Mouse (Mus musculus): Measurements from ENCODE around the gene Kcnj11.

Gene Kcnj11

GRCm38 (mm10) chr7:46104256-46104915 is 3.8 kb upstream of the Kcnj11 start:
- no peak for DNase-seq (ENCODE audit: low spot score in 2 of 2)

- no peak for DNase-seq (ENCODE audit: low spot score in 2 of 2)
These were observed 3.2 kb upstream of the Kcnj11 start for GRCm38 (mm10) chr7:46103771-46104170.

- no peak for DNase-seq (ENCODE audit: low spot score in 2 of 2)
These were observed 2.6 kb upstream of the Kcnj11 start for GRCm38 (mm10) chr7:46103075-46103591.

- no peak for DNase-seq (ENCODE audit: low spot score in 2 of 2)
These were observed 882 bp downstream of the Kcnj11 start for GRCm38 (mm10) chr7:46099682-46100081.

GRCm38 (mm10) chr7:46098919-46099286 is 1.7 kb downstream of the Kcnj11 start:
- DNase-seq (ENCODE audit: low spot score in 2 of 2) = no peak

- peak; percentile 68 to 70 for DNase-seq (ENCODE audit: low spot score in 2 of 2)
These were observed 2.2 kb downstream of the Kcnj11 start for GRCm38 (mm10) chr7:46098221-46098918.

GRCm38 (mm10) chr7:46097319-46097783 is 3.2 kb downstream of the Kcnj11 start:
- DNase-seq (ENCODE audit: low spot score in 2 of 2) = peak; percentile 58 to 62

- DNase-seq (ENCODE audit: low spot score in 2 of 2) = peak; percentile 56 to 67
These were observed 4.4 kb downstream of the Kcnj11 start for GRCm38 (mm10) chr7:46096136-46096535.

GRCm38 (mm10) chr7:46092803-46093202 is 7.8 kb downstream of the Kcnj11 start:
- no peak for DNase-seq (ENCODE audit: low spot score in 2 of 2)

GRCm38 (mm10) chr7:46088241-46088640 is 12.3 kb downstream of the Kcnj11 start:
- no peak for DNase-seq (ENCODE audit: low spot score in 2 of 2)

GRCm38 (mm10) chr7:46086378-46086777 is 14.2 kb downstream of the Kcnj11 start:
- DNase-seq (ENCODE audit: low spot score in 2 of 2) = no peak

- no peak for DNase-seq (ENCODE audit: low spot score in 2 of 2)
These were observed 15.6 kb downstream of the Kcnj11 start for GRCm38 (mm10) chr7:46084839-46085513.

GRCm38 (mm10) chr7:46084024-46084423 is 16.5 kb downstream of the Kcnj11 start:
- DNase-seq (ENCODE audit: low spot score in 2 of 2) = no peak

GRCm38 (mm10) chr7:46077675-46078074 is 22.9 kb downstream of the Kcnj11 start:
- DNase-seq (ENCODE audit: low spot score in 2 of 2) = no peak

GRCm38 (mm10) chr7:46076844-46077243 is 23.7 kb downstream of the Kcnj11 start:
- DNase-seq (ENCODE audit: low spot score in 2 of 2) = no peak

- no peak for DNase-seq (ENCODE audit: low spot score in 2 of 2)
These were observed 31.7 kb downstream of the Kcnj11 start for GRCm38 (mm10) chr7:46068831-46069230.

GRCm38 (mm10) chr7:46063296-46063695 is 37.3 kb downstream of the Kcnj11 start:
- no peak for DNase-seq (ENCODE audit: low spot score in 2 of 2)

- DNase-seq (ENCODE audit: low spot score in 2 of 2) = no peak
These were observed 39.0 kb downstream of the Kcnj11 start for GRCm38 (mm10) chr7:46061614-46062013.

- no peak for DNase-seq (ENCODE audit: low spot score in 2 of 2)
These were observed 39.9 kb downstream of the Kcnj11 start for GRCm38 (mm10) chr7:46060688-46061087.

- DNase-seq (ENCODE audit: low spot score in 2 of 2) = no peak
These were observed 41.7 kb downstream of the Kcnj11 start for GRCm38 (mm10) chr7:46058882-46059281.

GRCm38 (mm10) chr7:46053566-46053965 is 47.0 kb downstream of the Kcnj11 start:
- DNase-seq (ENCODE audit: low spot score in 2 of 2) = no peak

- DNase-seq (ENCODE audit: low spot score in 2 of 2) = no peak
These were observed 48.3 kb downstream of the Kcnj11 start for GRCm38 (mm10) chr7:46052161-46052821.
